Mouse (Mus musculus) forebrain, embryonic 12.5 days (tissue): Measurements from ENCODE around the gene Tmod4. TPM values are rescaled to one million over a fixed set of nuclear protein-coding genes. Genes with fewer than 3 reads are reported as not detected.

Source experiments
- ATAC-seq: fragments of 200-750 bp; cut with Nextera tagmentation; 2 replicates; pipeline ENCODE4 v1.8.0; 2017; ENCODE audit warnings: moderate TSS enrichment; ENCODE audit not compliant: low FRiP score
- H3K27ac ChIP-seq: fragments of 300-500 bp; sonication (generic); 2 replicates; pipeline ENCODE4 v1.5.1; 2016; ENCODE audit warnings: mild to moderate bottlenecking
- H3K27me3 ChIP-seq: fragments of 300-500 bp; sonication (generic); 2 replicates; pipeline ENCODE4 v1.6.1; 2016; ENCODE audit warnings: mild to moderate bottlenecking
- H3K36me3 ChIP-seq: fragments of 300-500 bp; sonication (generic); replicated peaks from 2 replicates; pipeline ENCODE4 v1.6.1; 2016; ENCODE audit warnings: mild to moderate bottlenecking
- H3K4me1 ChIP-seq: fragments of 300-500 bp; sonication (generic); 2 replicates; pipeline ENCODE4 v1.6.1; 2016
- H3K4me2 ChIP-seq: fragments of 300-500 bp; sonication (generic); 2 replicates; pipeline ENCODE4 v1.6.1; 2016; ENCODE audit warnings: mild to moderate bottlenecking, moderate library complexity
- H3K4me3 ChIP-seq: fragments of 300-500 bp; sonication (generic); replicated peaks from 2 replicates; pipeline ENCODE4 v1.5.1; 2016; ENCODE audit warnings: mild to moderate bottlenecking
- H3K9ac ChIP-seq: fragments of 300-500 bp; sonication (generic); 2 replicates; pipeline ENCODE4 v1.6.1; 2016; ENCODE audit warnings: mild to moderate bottlenecking
- H3K9me3 ChIP-seq: fragments of 300-500 bp; sonication (generic); 2 replicates; pipeline ENCODE4 v1.6.1; 2016
- WGBS: fragments of 180-500 bp; shearing (Covaris S2); methylation state at CpG from one replicate; pipeline ENCODE4 v1.1.7; 2016; 5-methylcytosine and 5-hydroxymethylcytosine counted together
- polyA plus RNA-seq: library from polyadenylated mRNA; unstranded; fragments of >200 nt; fragmentation: Nextera tagmentation; extraction: Ambion mirVana; gene quantifications from 2 replicates; pipeline ENCODE4 v1.2.1, GENCODE M21; 2016

Gene Tmod4
- polyA plus RNA-seq, 1 experiment from 2014 or later, result 0.97 TPM

DNA sequence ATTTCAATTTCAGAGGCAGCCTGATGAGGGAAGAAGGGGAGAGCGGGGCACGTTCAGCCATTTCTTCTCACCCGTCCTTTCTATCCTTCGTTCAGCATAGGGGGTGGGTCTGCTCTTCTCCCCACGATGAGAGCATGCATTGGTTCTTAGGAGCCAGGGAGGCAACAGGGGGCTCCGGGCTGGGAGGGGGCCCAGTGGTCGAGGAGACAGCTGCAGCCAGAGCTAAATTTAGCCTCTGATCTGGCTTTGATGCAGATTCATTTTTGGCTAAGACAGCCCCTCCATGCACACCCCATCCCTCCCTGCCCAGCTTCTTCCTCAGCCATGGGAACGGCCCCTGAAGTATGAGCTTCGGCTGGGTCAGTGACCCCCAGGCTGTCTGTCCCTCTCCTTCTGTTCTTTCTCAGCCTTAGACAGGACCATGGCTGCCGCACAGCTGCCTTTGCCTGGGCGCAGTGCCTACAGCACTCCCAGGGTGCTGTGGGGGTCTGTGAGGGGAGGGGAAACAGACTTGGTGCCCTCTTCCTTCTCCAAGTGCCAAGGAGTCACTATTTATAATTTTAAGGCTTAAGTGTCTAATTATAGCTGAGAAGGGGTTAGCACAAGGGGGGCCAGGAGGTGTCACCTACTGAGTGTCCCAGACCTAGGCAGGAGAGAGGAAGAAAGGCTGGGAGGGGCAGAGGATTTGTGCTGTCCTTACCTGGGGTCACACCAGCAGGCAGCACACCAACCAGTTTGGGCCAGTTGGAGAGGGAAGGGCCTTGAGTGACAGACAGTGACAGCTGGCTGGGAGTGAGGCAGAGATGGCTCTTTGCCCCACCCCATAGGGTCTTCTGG lies 39.4 kb downstream of the Tmod4 start:
- ATAC-seq, result no peak
- H3K27ac ChIP-seq, result no peak overlapping the region
- H3K36me3 ChIP-seq, result peaks cover 38% of the 10 kb centered on the region
- H3K4me1 ChIP-seq, result peaks cover 43% of the 10 kb centered on the region
- peak overlapping the region; percentile 86; the same call in 1 of the 2 replicates for H3K9ac ChIP-seq
- 67% methylated on average over 11 of the region's 11 CpGs for WGBS
- H3K4me2 ChIP-seq, result peak overlapping the region; percentile 72
- no peaks in the 10 kb centered on the region for H3K9me3 ChIP-seq
- peak overlapping the region; percentile 10 for H3K4me3 ChIP-seq
- peaks cover 9% of the 10 kb centered on the region for H3K27me3 ChIP-seq

DNA sequence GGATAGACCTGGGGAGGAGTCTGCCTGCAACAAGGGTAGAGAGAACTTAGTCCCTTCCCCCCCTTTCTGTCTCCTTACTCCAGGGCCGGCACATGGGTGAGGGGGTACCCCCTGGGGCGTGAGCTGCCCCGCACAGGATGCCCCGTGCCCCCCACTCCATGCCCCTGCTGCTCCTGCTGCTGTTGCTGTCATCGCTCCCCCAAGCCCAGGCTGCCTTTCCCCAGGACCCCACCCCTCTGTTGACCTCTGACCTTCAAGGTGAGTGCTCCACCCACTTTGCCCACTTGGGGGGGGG lies 39.9 kb downstream of the Tmod4 start:
- no peak overlapping the region for H3K4me3 ChIP-seq
- no peak for ATAC-seq
- peaks cover 44% of the 10 kb centered on the region for H3K36me3 ChIP-seq
- no peak overlapping the region for H3K27ac ChIP-seq
- peaks cover 43% of the 10 kb centered on the region for H3K4me1 ChIP-seq
- 68% methylated on average over 5 of the region's 5 CpGs for WGBS
- no peak overlapping the region for H3K4me2 ChIP-seq
- H3K9me3 ChIP-seq, result no peaks in the 10 kb centered on the region
- H3K27me3 ChIP-seq, result peaks cover 8% of the 10 kb centered on the region
- no peak overlapping the region for H3K9ac ChIP-seq

DNA sequence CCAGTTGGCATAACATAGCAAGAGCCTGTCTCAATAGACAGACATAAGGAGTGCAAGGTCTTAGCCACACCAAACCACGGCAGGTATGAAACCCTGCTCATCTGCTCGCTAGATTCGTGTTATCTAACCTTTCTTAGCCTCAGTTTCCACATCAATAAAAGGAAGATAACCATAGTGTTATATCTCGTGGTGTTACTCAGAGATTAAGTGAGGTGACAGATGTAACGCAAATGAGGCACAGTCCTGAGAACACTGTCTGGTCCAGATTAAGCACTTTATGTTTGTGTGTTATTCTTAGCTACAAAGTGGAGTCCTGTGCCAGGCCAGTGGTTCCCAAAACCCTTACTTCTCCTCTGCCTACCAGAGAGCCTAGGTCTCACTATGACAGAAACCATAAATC lies 40.6 kb downstream of the Tmod4 start:
- Histone ChIP-seq H3K9me3 (no peaks in the 10 kb centered on the region), H3K4me2 (no peak overlapping the region), H3K27ac (no peak overlapping the region), H3K4me1 (peaks cover 37% of the 10 kb centered on the region), H3K9ac (no peak overlapping the region), H3K27me3 (peaks cover 11% of the 10 kb centered on the region), H3K4me3 (no peak overlapping the region), H3K36me3 (peaks cover 50% of the 10 kb centered on the region)
- ATAC-seq, result no peak
- WGBS, result 90% methylated on average over 5 of the region's 5 CpGs

- no peak for ATAC-seq
- H3K36me3 ChIP-seq, result peaks cover 77% of the 10 kb centered on the region
- H3K9me3 ChIP-seq, result no peaks in the 10 kb centered on the region
- WGBS, result 87% methylated on average over 10 of the region's 10 CpGs
- H3K27ac ChIP-seq, result no peak overlapping the region
- peaks cover 21% of the 10 kb centered on the region for H3K4me1 ChIP-seq
- H3K27me3 ChIP-seq, result peaks cover 57% of the 10 kb centered on the region
- no peak overlapping the region for H3K9ac ChIP-seq
- H3K4me3 ChIP-seq, result no peak overlapping the region
- no peak overlapping the region for H3K4me2 ChIP-seq
Measured at GRCm38 (mm10) chr3:95169996-95170395, 45.7 kb downstream of the Tmod4 start.

DNA sequence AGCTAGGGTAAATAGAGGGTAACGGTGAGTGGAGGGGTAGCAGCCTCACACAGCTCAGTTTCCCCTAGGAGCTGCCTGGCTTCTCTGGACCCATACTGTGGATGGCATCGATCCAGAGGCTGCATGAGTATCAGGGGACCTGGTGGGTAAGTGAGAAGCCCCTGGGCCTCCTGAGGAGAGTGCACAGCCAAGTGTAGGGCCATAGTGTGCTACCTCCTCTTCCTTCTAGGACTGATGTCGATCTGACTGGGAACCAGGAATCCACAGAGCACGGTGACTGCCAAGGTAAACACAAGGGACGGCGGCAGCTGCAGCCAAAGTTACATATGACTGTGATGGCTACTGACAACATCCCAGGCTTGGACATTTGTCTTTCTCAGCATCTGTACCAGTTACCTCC lies 46.8 kb downstream of the Tmod4 start:
- Histone ChIP-seq H3K9ac (no peak overlapping the region), H3K4me3 (no peak overlapping the region), H3K36me3 (peaks cover 71% of the 10 kb centered on the region), H3K9me3 (no peaks in the 10 kb centered on the region), H3K27me3 (peaks cover 57% of the 10 kb centered on the region), H3K27ac (no peak overlapping the region), H3K4me1 (peaks cover 21% of the 10 kb centered on the region), H3K4me2 (no peak overlapping the region)
- ATAC-seq, result no peak
- 87% methylated on average over 6 of the region's 6 CpGs for WGBS

DNA sequence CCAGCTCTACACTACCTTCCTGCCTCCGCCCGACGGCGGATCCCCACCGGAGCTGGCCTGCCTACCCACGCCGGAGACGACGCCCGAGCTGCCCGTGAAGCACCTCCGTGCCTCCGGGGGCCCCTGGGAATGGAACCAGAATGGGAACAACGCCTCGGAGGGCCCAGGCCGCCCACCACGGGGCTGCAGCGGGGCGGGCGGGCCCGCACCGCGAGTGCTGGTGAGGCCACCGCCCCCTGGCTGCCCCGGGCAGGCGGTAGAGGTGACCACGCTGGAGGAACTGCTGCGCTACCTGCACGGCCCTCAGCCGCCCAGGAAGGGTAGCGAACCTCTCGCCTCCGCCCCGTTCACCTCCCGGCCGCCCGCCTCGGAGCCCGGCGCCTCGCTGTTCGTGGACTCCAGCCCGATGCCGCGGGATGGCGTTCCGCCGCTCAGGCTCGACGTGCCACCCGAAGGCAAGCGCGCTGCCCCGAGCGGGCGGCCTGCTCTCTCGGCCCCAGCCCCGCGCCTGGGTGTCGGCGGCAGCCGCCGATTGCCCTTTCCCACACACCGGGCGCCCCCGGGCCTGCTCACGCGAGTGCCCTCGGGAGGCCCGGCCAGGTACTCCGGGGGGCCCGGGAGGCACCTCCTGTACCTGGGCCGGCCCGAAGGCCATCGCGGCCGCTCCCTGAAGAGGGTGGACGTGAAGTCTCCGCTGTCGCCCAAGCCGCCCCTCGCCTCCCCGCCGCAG lies 48.4 kb downstream of the Tmod4 start:
- H3K4me2 ChIP-seq, result peak overlapping the region; percentile 40
- WGBS, result 14% methylated on average over 61 of the region's 84 CpGs
- peak overlapping the region; percentile 45; the same call in 1 of the 2 replicates for H3K9ac ChIP-seq
- peaks cover 56% of the 10 kb centered on the region for H3K36me3 ChIP-seq
- no peaks in the 10 kb centered on the region for H3K9me3 ChIP-seq
- H3K27ac ChIP-seq, result no peak overlapping the region
- peaks cover 21% of the 10 kb centered on the region for H3K4me1 ChIP-seq
- ATAC-seq, result 0 out of 2 replicates have a peak, but pooled peaks have one; percentile 11
- peaks cover 57% of the 10 kb centered on the region for H3K27me3 ChIP-seq
- peak overlapping the region; percentile 26 for H3K4me3 ChIP-seq

GRCm38 (mm10) chr3:95173256-95173949 lies 49.1 kb downstream of the Tmod4 start:
- Histone ChIP-seq H3K4me3 (peak overlapping the region; percentile 26), H3K9ac (peak overlapping the region; percentile 45), H3K27ac (no peak overlapping the region), H3K27me3 (peaks cover 57% of the 10 kb centered on the region), H3K4me2 (peak overlapping the region; percentile 40), H3K36me3 (peaks cover 49% of the 10 kb centered on the region), H3K9me3 (no peaks in the 10 kb centered on the region), H3K4me1 (peaks cover 21% of the 10 kb centered on the region)
- peak; percentile 45 for ATAC-seq
- WGBS, result 4% methylated on average over 58 of the region's 58 CpGs

- Histone ChIP-seq H3K36me3 (peaks cover 42% of the 10 kb centered on the region), H3K4me2 (peak overlapping the region; percentile 40; the same call in 1 of the 2 replicates), H3K4me1 (peaks cover 21% of the 10 kb centered on the region), H3K9me3 (no peaks in the 10 kb centered on the region), H3K9ac (no peak overlapping the region), H3K27me3 (peaks cover 54% of the 10 kb centered on the region), H3K4me3 (peak overlapping the region; percentile 18), H3K27ac (no peak overlapping the region)
- peak; percentile 42 for ATAC-seq
- 1% methylated on average over 16 of the region's 16 CpGs for WGBS
Measured at GRCm38 (mm10) chr3:95174011-95174592, 49.8 kb downstream of the Tmod4 start.

DNA sequence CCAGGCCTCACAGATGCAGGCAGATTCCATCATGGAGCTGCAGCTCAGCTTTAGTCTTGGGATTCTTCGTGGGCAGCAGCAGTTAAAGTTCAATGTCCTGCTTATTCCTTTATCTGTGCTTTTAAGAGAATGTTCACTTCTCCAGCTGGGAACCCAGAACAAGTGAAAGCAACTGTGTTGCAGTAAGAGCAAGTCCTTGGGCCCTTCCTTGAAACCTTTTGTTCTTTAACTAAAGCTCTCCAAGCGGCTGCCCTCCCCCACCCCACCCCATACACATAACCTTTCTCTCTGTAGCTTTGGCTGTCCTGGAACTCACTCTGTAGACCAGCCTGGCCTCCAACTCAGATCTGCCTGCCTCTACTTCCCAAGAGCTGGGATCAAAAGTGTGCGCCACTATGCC lies 52.2 kb downstream of the Tmod4 start:
- WGBS, result 53% methylated on average over 3 of the region's 3 CpGs
- H3K27ac ChIP-seq, result no peak overlapping the region
- H3K9me3 ChIP-seq, result no peaks in the 10 kb centered on the region
- H3K9ac ChIP-seq, result no peak overlapping the region
- H3K4me3 ChIP-seq, result no peak overlapping the region
- H3K4me1 ChIP-seq, result peaks cover 21% of the 10 kb centered on the region
- no peak overlapping the region for H3K4me2 ChIP-seq
- peaks cover 21% of the 10 kb centered on the region for H3K36me3 ChIP-seq
- H3K27me3 ChIP-seq, result peaks cover 30% of the 10 kb centered on the region
- no peak for ATAC-seq

DNA sequence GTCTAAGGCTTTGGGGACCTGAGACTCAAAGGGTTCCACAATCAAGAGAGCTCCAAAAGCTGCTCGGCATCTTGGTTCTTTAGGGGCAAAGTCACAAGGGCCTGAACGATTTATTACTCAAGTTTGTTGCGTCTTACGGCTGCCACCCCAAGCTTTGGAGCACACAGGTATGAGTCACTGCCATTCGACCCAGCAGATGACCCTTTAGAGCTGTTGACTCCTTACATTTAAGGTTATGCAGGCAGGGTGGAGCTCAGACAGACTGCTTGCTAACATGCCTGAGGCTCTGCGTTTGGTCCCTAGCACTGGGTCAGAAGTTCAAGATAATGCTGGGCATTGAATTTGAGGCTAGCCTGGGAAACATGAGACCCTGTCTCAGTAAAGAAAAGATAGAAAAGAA lies 53.3 kb downstream of the Tmod4 start:
- peaks cover 19% of the 10 kb centered on the region for H3K27me3 ChIP-seq
- H3K4me2 ChIP-seq, result no peak overlapping the region
- H3K9ac ChIP-seq, result no peak overlapping the region
- H3K36me3 ChIP-seq, result peaks cover 10% of the 10 kb centered on the region
- H3K4me3 ChIP-seq, result no peak overlapping the region
- H3K9me3 ChIP-seq, result no peaks in the 10 kb centered on the region
- no peak for ATAC-seq
- peaks cover 16% of the 10 kb centered on the region for H3K4me1 ChIP-seq
- H3K27ac ChIP-seq, result no peak overlapping the region
- WGBS, result 82% methylated on average over 6 of the region's 6 CpGs
